Mouse (Mus musculus) midbrain, embryonic 16.5 days (tissue): ENCODE data around the gene Uqcc3. TPM values are rescaled to one million over a fixed set of nuclear protein-coding genes. Genes with fewer than 3 reads are reported as not detected.

Source experiments
- ATAC-seq: fragments of 200-750 bp; cut with Nextera tagmentation; 2 replicates; pipeline ENCODE4 v1.8.0; 2017; ENCODE audit warnings: moderate TSS enrichment
- H3K27ac ChIP-seq: fragments of 300-500 bp; sonication (generic); 2 replicates; pipeline ENCODE4 v1.5.1; 2014; ENCODE audit warnings: mild to moderate bottlenecking, low read length, mixed read lengths
- H3K27me3 ChIP-seq: fragments of 300-500 bp; sonication (generic); 2 replicates; pipeline ENCODE4 v1.6.1; 2014; ENCODE audit warnings: low read depth, low read length, mixed read lengths; ENCODE audit not compliant: control insufficient read depth, insufficient read depth
- H3K36me3 ChIP-seq: fragments of 300-500 bp; sonication (generic); 2 replicates; pipeline ENCODE4 v1.6.1; 2014; ENCODE audit warnings: mild to moderate bottlenecking, low read length, moderate library complexity, mixed read lengths; ENCODE audit not compliant: control insufficient read depth, insufficient read depth
- H3K4me1 ChIP-seq: fragments of 300-500 bp; sonication (generic); 2 replicates; pipeline ENCODE4 v1.6.1; 2014; ENCODE audit warnings: mild to moderate bottlenecking, low read length, mixed read lengths; ENCODE audit not compliant: control insufficient read depth, insufficient read depth
- H3K4me2 ChIP-seq: fragments of 300-500 bp; sonication (generic); 2 replicates; pipeline ENCODE4 v1.6.1; 2014; ENCODE audit warnings: mild to moderate bottlenecking, low read length, mixed read lengths
- H3K4me3 ChIP-seq: fragments of 300-500 bp; sonication (generic); 2 replicates; pipeline ENCODE4 v1.5.1; 2014; ENCODE audit warnings: low read depth, mild to moderate bottlenecking, low read length, moderate library complexity, mixed read lengths
- H3K9ac ChIP-seq: fragments of 300-500 bp; sonication (generic); 2 replicates; pipeline ENCODE4 v1.6.1; 2014; ENCODE audit warnings: low read depth, low read length, mixed read lengths
- H3K9me3 ChIP-seq: fragments of 300-500 bp; sonication (generic); replicated peaks from 2 replicates; pipeline ENCODE4 v1.6.1; 2014; ENCODE audit warnings: mild to moderate bottlenecking, low read length, mixed read lengths; ENCODE audit not compliant: control insufficient read depth, poor library complexity, severe bottlenecking
- WGBS: fragments of 180-500 bp; shearing (Covaris S2); extraction: QIAGEN DNeasy Blood & Tissue Kit; methylation state at CpG from one replicate; pipeline ENCODE4 v1.1.7; 2014; 5-methylcytosine and 5-hydroxymethylcytosine counted together
- polyA plus RNA-seq: library from polyadenylated mRNA; unstranded; fragments of >200 nt; fragmentation: Nextera tagmentation; extraction: Ambion mirVana; gene quantifications from 2 replicates; pipeline ENCODE4 v1.2.1, GENCODE M21; 2015

The Uqcc3 gene
- polyA plus RNA-seq, 1 experiment from 2014 or later: 54.5 TPM

- Histone ChIP-seq H3K27me3 (no peaks in the 10 kb centered on the region), H3K36me3 (no peaks in the 10 kb centered on the region), H3K9me3 (no peaks in the 10 kb centered on the region), H3K9ac (no peak overlapping the region), H3K4me3 (no peak overlapping the region), H3K4me2 (no peak overlapping the region), H3K4me1 (no peaks in the 10 kb centered on the region), H3K27ac (no peak overlapping the region)
- WGBS: 89% methylated on average over 6 of the region's 6 CpGs
- no peak for ATAC-seq
Measured at GRCm38 (mm10) chr19:8864265-8864664, 16.5 kb downstream of the Uqcc3 start.

DNA sequence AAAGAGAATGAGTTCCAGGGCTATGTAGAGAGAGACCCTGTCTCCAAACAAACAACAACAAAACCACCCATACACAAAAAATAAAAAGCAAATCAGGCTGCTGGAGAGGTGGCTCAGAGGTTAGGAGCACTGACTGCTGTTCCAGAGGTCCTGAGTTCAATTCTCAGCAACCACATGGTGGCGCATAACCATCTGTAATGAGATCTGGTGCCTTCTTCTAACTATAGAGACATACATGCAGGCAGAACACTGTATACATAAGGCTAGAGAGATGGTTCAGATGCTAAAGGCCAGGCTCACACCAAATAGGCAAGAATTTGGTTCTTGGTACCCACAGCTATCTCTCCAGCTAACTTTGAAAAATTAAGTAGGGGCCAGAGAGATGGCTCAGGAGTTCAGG is 21.7 kb downstream of the Uqcc3 start:
- no peak overlapping the region for H3K9ac ChIP-seq
- H3K9me3 ChIP-seq: no peaks in the 10 kb centered on the region
- H3K4me1 ChIP-seq: no peaks in the 10 kb centered on the region
- H3K27ac ChIP-seq: no peak overlapping the region
- H3K4me2 ChIP-seq: no peak overlapping the region
- no peaks in the 10 kb centered on the region for H3K27me3 ChIP-seq
- no peak overlapping the region for H3K4me3 ChIP-seq
- ATAC-seq: no peak
- 20% methylated on average over 1 of the region's 1 CpGs for WGBS
- no peaks in the 10 kb centered on the region for H3K36me3 ChIP-seq

- Histone ChIP-seq H3K9ac (no peak overlapping the region), H3K36me3 (no peaks in the 10 kb centered on the region), H3K4me1 (no peaks in the 10 kb centered on the region), H3K9me3 (no peaks in the 10 kb centered on the region), H3K27me3 (no peaks in the 10 kb centered on the region), H3K4me2 (no peak overlapping the region), H3K4me3 (no peak overlapping the region), H3K27ac (no peak overlapping the region)
- 42% methylated on average over 4 of the region's 4 CpGs for WGBS
- ATAC-seq: no peak
Measured at GRCm38 (mm10) chr19:8857689-8858088, 23.0 kb downstream of the Uqcc3 start.

- no peak for ATAC-seq
- Histone ChIP-seq H3K9ac (no peak overlapping the region), H3K4me1 (0 out of 2 replicates have a peak, but pooled peaks cover 2% of the 10 kb centered on the region), H3K27ac (no peak overlapping the region), H3K9me3 (no peaks in the 10 kb centered on the region), H3K4me2 (no peak overlapping the region), H3K36me3 (peaks cover 9% of the 10 kb centered on the region), H3K27me3 (no peaks in the 10 kb centered on the region), H3K4me3 (no peak overlapping the region)
- 89% methylated on average over 3 of the region's 3 CpGs for WGBS
Measured at GRCm38 (mm10) chr19:8853117-8853516, 27.6 kb downstream of the Uqcc3 start.

- no peak overlapping the region for H3K4me3 ChIP-seq
- no peak for ATAC-seq
- H3K9me3 ChIP-seq: no peaks in the 10 kb centered on the region
- 62% methylated on average over 10 of the region's 10 CpGs for WGBS
- H3K4me2 ChIP-seq: no peak overlapping the region
- 0 out of 2 replicates have a peak, but pooled peaks cover 2% of the 10 kb centered on the region for H3K4me1 ChIP-seq
- H3K27me3 ChIP-seq: no peaks in the 10 kb centered on the region
- peaks cover 10% of the 10 kb centered on the region for H3K36me3 ChIP-seq
- no peak overlapping the region for H3K27ac ChIP-seq
- no peak overlapping the region for H3K9ac ChIP-seq
Measured at GRCm38 (mm10) chr19:8852236-8852928, 28.3 kb downstream of the Uqcc3 start.

- peaks cover 15% of the 10 kb centered on the region for H3K36me3 ChIP-seq
- H3K4me1 ChIP-seq: 0 out of 2 replicates have a peak, but pooled peaks cover 2% of the 10 kb centered on the region
- no peak for ATAC-seq
- 52% methylated on average over 7 of the region's 7 CpGs for WGBS
- no peak overlapping the region for H3K9ac ChIP-seq
- H3K27ac ChIP-seq: no peak overlapping the region
- no peaks in the 10 kb centered on the region for H3K9me3 ChIP-seq
- H3K27me3 ChIP-seq: no peaks in the 10 kb centered on the region
- no peak overlapping the region for H3K4me3 ChIP-seq
- no peak overlapping the region for H3K4me2 ChIP-seq
Measured at GRCm38 (mm10) chr19:8851639-8852038, 29.1 kb downstream of the Uqcc3 start.

- H3K27ac ChIP-seq: 0 out of 2 replicates have a peak within 1 kb of the TSS, but pooled peaks have one; percentile 11
- H3K4me1 ChIP-seq: 0 out of 2 replicates have a peak, but pooled peaks cover 2% of the 10 kb centered on the region
- no peak within 1 kb of the TSS for H3K9ac ChIP-seq
- no peaks in the 10 kb centered on the region for H3K27me3 ChIP-seq
- WGBS: 36% methylated on average over 7 of the region's 7 CpGs
- no peak within 1 kb of the TSS for H3K4me3 ChIP-seq
- peaks cover 25% of the 10 kb centered on the region for H3K36me3 ChIP-seq
- ATAC-seq: 0 out of 2 replicates have a peak, but pooled peaks have one; percentile 40
- H3K9me3 ChIP-seq: no peaks in the 10 kb centered on the region
- no peak within 1 kb of the TSS for H3K4me2 ChIP-seq
Measured at GRCm38 (mm10) chr19:8850402-8850901, 30.3 kb downstream of the Uqcc3 start, which contains the start of gene Lrrn4cl. TSS of gene Lrrn4cl (plus strand) at chr19:8850768.

DNA sequence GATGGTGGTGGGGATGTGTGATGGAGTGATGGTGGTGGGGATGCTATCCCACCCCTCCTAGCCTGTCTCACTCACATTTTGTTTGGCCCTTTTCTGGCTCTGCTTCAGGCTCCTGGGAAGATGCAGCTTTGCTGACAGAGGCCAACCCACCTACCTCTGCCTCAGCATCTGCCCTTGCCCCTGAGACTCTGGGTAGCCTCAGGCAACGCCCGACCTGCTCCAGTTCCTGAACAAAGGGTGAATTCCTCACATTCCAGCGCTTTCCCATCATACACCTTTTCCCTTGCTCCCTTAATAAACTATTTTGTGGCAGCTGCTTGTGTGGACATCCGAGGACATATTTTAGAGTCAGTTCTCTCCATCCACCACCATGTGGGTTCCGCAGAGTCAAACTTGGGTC is 32.4 kb downstream of the Uqcc3 start:
- WGBS: 80% methylated on average over 5 of the region's 5 CpGs
- Histone ChIP-seq H3K9ac (no peak overlapping the region), H3K4me3 (no peak overlapping the region), H3K4me1 (0 out of 2 replicates have a peak, but pooled peaks cover 2% of the 10 kb centered on the region), H3K27me3 (no peaks in the 10 kb centered on the region), H3K27ac (no peak overlapping the region), H3K36me3 (peaks cover 25% of the 10 kb centered on the region), H3K9me3 (no peaks in the 10 kb centered on the region), H3K4me2 (no peak overlapping the region)
- no peak for ATAC-seq

DNA sequence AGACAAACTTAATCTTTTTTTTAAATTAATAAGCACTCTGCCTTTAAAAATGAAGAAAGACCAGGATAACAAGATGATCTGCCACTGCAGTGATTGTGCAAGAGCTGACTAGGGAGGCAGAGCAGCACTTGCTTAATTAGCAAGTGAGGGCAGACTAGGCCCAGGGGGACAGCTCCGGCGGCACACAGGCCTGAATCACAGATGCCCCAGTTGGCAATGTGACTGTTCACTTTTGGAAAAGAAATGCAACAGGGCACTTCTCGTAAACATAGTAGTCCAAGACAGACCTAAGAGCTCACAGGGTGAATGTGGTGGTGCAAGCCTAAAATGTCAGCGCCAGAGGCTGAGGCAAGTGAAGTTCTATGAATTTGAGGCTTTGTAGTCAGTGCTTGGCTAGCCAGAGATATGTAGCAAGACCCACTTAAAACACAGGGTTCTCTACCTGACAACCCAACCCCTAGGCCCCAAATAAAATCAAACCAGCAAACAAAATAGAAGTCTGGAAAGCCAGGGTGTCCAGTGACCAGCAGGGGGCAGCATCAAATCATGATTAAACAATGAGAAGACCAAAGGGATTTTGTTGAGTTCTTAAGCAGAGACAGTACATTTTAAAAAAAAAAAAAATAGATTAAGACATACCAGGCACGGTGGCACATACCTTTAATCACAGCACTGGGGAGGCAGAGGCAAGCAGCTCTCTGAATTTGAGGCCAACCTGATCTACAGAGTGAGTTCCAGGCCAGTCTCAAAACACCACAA is 36.2 kb downstream of the Uqcc3 start:
- Histone ChIP-seq H3K36me3 (peaks cover 28% of the 10 kb centered on the region), H3K4me3 (no peak overlapping the region), H3K9ac (peak overlapping the region; percentile 39; the same call in 1 of the 2 replicates), H3K4me1 (peaks cover 11% of the 10 kb centered on the region), H3K9me3 (no peaks in the 10 kb centered on the region), H3K27me3 (no peaks in the 10 kb centered on the region), H3K4me2 (no peak overlapping the region), H3K27ac (no peak overlapping the region)
- ATAC-seq: no peak
- WGBS: 53% methylated on average over 5 of the region's 5 CpGs
